In the genomic region with DNA sequence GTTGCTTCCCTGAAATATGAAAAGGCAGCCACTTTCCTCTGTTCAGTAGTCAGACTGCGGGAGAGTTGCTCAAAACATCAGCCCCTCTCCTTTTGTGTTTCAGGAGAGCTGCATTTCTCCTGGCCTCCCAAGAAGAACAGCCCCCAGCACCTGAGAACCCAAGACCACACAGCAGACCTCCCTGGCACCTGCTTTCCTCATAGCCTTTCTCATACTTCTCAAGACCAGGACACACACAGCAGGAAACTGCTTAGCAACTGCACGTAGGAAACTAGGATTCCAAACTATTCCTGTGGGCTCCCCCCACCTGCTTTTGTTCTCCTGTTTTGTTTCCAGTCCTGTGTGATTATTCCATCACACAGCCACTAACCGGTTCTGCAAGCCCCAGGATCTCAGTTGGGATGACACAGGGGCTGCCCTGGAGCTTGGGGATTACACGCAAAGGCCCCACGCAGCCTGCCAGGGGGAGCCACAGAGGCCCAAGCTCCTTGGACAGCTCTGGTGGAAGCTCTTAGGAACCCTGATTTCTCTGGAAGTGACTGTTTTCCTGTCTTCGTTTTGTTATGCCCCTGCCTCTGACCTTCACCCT, we compare ENCODE assay signal across 11 mouse cellular contexts.
DNase-seq lines count a peak whose midpoint lies in the region; ATAC-seq lines count a peak whose summit lies in the region.
"Had no signal": no experiment of that assay in that cellular context is flagged by ENCODE, and none has a peak within 500 bp of the region (broad histone marks: within the 10 kb centered on the region; RNA-seq: fewer than 3 reads in every experiment).

No protein-coding gene starts in this region.

- H3K9ac ChIP-seq in lung, embryonic 15.5 days = no peak overlapping the region
- H3K9ac ChIP-seq: liver, embryonic 13.5 days; neural tube, embryonic 13.5 days had no signal

- H3K4me2 ChIP-seq in lung, embryonic 15.5 days = no peak overlapping the region
- H3K4me2 ChIP-seq: liver, embryonic 13.5 days; neural tube, embryonic 13.5 days had no signal

- no peaks in the 10 kb centered on the region for H3K27me3 ChIP-seq in lung, embryonic 15.5 days
- H3K27me3 ChIP-seq: liver, embryonic 13.5 days; neural tube, embryonic 13.5 days had no signal

- no peak overlapping the region for H3K27ac ChIP-seq in lung, embryonic 15.5 days
- H3K27ac ChIP-seq: liver, embryonic 13.5 days; neural tube, embryonic 13.5 days had no signal

- no peak overlapping the region for H3K4me3 ChIP-seq in lung, embryonic 15.5 days
- H3K4me3 ChIP-seq: liver, embryonic 13.5 days; neural tube, embryonic 13.5 days had no signal

- peaks cover 7% of the 10 kb centered on the region; the same call in 1 of the 2 replicates for H3K4me1 ChIP-seq in lung, embryonic 15.5 days
- H3K4me1 ChIP-seq: liver, embryonic 13.5 days had no signal

- WGBS in lung, embryonic 15.5 days = 35% methylated on average over 6 of the region's 6 CpGs

- peak; percentile 31; the same call in 1 of the 2 replicates for ATAC-seq in lung, embryonic 15.5 days (ENCODE audit: borderline replicate concordance, extremely low read depth, low FRiP score, low TSS enrichment)

- intact Hi-C loops in heart, postnatal 36 days (cut with DNase I) = no loop called here

- no peaks in the 10 kb centered on the region for H3K36me3 ChIP-seq in lung, embryonic 15.5 days
- H3K36me3 ChIP-seq: liver, embryonic 13.5 days; neural tube, embryonic 13.5 days had no signal

- DNase-seq in heart, postnatal 36 days = peak; percentile 8 to 10
- no peak for DNase-seq in heart, adult 9 months (ENCODE audit: low spot score in 2 of 2)
- no peak for DNase-seq in lung, postnatal 14 days
- DNase-seq in embryo, embryonic 9.5 days (ENCODE audit: extremely low spot score) = peak; percentile 15
- peak; percentile 19 to 33 for DNase-seq in lung, postnatal 4 days
- no peak for DNase-seq in neural tube, embryonic 10.5 days (ENCODE audit: extremely low spot score, low spot score)
- DNase-seq in spleen, postnatal 10 days (ENCODE audit: low spot score in 2 of 2) = no peak
- DNase-seq: kidney, adult 8-10 months; liver, embryonic 13.5 days had no signal

- no peaks in the 10 kb centered on the region for H3K9me3 ChIP-seq in lung, embryonic 15.5 days
- H3K9me3 ChIP-seq: liver, embryonic 13.5 days; neural tube, embryonic 13.5 days had no signal

Comparison
In these comparisons a context has a peak if more than half of its experiments do, and no peak if none do; other contexts are left out.
1. DNase-seq: peak in heart, postnatal 36 days (2 of 2), embryo, embryonic 9.5 days (single experiment) and lung, postnatal 4 days (2 of 2); none in heart, adult 9 months (0 of 2), lung, postnatal 14 days (single experiment), neural tube, embryonic 10.5 days (single experiment) and spleen, postnatal 10 days (0 of 2).